Mouse (Mus musculus): Measurements from ENCODE around the gene Skp2.

Skp2 gene

GRCm38 (mm10) chr15:9073684-9074083 is 81.5 kb downstream of the Skp2 start:
- DNase-seq, result no peak

DNA sequence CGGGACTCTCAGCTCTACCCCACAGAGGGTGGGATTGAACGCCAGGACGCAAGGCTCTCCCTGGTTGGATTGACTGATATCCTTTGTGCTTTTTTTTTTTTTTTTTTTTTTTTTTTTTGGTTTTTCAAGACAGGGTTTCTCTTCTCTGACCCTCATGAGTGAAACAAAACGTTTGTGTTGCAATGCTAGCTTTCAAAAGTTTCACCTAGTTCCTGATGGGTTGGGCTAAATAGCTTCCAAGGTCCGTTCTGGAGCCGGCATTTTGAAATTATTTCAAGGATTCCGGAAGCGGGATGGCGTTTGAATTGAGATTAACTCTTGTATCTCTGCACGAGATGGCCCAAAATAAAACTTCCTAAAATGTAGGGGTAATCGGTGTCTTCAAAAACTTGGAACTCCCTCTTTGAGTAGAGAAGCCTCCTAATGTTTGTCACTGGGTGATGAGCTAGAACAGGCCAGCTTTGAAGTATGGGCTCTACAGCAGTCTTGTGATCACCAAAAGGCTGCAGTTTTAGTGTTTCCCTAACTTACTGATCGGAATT is 82.1 kb downstream of the Skp2 start:
- no peak for DNase-seq

GRCm38 (mm10) chr15:9072630-9073029 is 82.6 kb downstream of the Skp2 start:
- no peak for DNase-seq

- peak; percentile 64 for DNase-seq
These were observed 83.4 kb downstream of the Skp2 start for GRCm38 (mm10) chr15:9071556-9072544.

DNA sequence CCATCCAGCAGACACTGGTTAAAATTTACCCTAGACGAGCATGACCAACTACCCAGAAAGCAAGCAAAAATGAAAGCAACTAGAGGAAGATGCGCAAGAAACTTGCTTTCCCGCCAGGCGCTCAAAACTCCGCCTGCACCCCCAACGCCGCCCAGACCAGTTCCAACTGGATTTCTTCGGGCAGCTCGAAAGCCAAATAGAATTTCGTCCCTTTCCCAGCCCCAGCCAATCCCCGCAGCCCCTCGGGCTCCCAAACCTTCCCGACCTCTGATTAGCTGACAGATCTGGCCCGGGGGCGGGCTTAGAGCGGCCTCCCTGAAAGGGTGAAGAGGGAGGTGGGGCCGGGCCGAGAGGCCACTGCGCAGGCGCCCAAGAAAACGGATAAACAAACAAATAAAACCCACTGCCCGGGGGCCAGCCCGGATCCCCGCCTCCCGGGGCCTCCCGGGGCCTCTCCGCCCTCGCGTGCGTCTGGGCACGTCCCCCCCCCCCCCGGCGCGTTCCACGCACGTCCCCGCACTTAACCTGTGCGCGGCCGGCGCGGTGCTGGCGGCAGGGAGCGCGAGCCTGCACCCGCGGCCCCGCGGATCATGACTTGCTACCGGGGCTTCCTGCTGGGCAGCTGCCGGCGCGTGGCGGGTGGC is 84.2 kb downstream of the Skp2 start, which contains the start of gene Nadk2:
Nadk2 (plus strand) TSS at position 349 of the 644 bp plus-strand sequence.
- peak; percentile 100 for DNase-seq

GRCm38 (mm10) chr15:9070353-9070752 is 84.9 kb downstream of the Skp2 start:
- DNase-seq, result no peak

DNA sequence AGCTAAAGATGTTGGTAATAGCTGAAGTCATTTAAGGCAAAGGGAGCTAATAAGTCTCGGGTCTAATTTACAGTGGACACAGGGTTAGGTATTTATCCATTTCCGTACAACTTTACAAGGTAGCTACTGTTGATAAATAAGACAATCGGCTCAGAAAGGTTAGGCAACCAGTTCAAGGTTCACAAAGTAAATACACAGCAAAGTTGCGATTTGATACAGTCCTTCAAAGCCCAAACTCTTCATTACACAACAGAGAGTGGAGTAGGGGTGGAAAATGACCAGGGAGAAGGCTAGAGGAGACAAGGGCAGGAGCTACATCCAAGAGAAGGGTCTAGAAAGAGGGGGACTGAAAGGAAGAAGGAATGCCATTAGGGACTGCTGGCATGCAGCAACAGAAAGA is 86.3 kb downstream of the Skp2 start:
- no peak for DNase-seq

Data from retina, postnatal 1 day (tissue).